Mouse (Mus musculus) lung, postnatal 4 days (tissue): Measurements from ENCODE around the gene Cntrl.

Experiments used
- DNase-seq, 2 experiments: peaks; one replicate each; pipeline ENCODE4 v3.0.0; 2021

Gene Cntrl

DNA sequence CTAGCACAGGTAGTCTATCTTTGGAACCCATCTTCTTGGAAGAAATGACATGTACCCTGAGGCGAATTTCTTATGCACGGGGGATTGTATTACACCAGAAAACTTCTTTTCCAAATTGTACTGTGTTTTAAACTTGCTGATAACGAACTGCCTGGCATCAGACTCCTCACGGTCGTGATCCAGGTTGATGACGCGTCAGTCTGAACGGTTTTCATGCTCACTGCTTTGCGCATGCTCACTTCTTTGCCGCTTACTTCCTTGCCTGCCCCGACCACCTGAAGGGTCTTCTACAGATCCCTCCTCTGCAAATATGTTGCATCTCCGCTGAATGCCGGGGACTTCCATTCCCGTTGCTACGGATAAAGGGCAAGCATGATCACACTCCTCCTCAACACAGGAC lies 115.0 kb downstream of the Cntrl start:
- no peak for DNase-seq

DNA sequence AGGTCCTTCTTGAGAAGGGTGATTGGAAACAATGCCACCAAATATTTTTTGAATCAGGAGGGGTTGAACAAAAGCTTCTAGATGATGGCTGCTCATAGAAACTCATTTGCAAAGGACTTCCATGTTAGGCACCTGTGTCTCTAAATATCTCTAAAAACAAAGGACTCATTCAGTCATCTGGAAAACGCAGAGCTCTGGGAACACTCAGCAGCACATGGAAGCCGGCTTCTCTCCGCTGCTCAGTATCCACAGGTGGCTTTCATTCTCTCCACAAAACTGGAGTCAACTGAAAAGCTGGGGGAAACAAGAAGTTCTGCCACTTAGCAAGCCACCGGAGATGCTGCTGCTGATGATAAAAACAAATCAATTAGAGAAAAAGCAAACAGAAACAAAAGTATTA lies 118.9 kb downstream of the Cntrl start:
- no peak for DNase-seq
